Mouse (Mus musculus): Measurements from ENCODE around the gene Bmp4. TPM values are rescaled to one million over a fixed set of nuclear protein-coding genes. Genes with fewer than 3 reads are reported as not detected.

Bmp4 gene
- total and polyA plus RNA-seq, 2 experiments from 2014 or later, result 4.6 to 7.0 TPM

- 86% methylated on average over 8 of the region's 8 CpGs for WGBS
- Histone ChIP-seq H3K27me3 (ENCODE audit: insufficient read depth, low read length) (no peaks in the 10 kb centered on the region), H3K4me2 (ENCODE audit: low read depth, low read length, poor library complexity, severe bottlenecking) (no peak overlapping the region), H3K36me3 (ENCODE audit: insufficient read depth, low read length) (no peaks in the 10 kb centered on the region), H3K4me3 (ENCODE audit: low read depth, low read length) (no peak overlapping the region), H3K4me1 (ENCODE audit: insufficient read depth, low read length) (no peaks in the 10 kb centered on the region), H3K9me3 (ENCODE audit: low read length) (no peaks in the 10 kb centered on the region), H3K27ac (ENCODE audit: low read depth, low read length) (no peak overlapping the region), H3K9ac (replicated peaks; ENCODE audit: low read length, poor library complexity, severe bottlenecking) (no peak overlapping the region)
- no peak for TF ChIP-seq CTCF (IDR thresholded peaks at IDR 0.05)
- no peak for DNase-seq (ENCODE audit: low spot score)
- ATAC-seq (ENCODE audit: low FRiP score), result no peak
Observed at GRCm38 (mm10) chr14:46357696-46358095, 32.8 kb downstream of the Bmp4 start.

- ATAC-seq (ENCODE audit: low FRiP score), result no peak
- H3K4me2 ChIP-seq (ENCODE audit: low read depth, low read length, poor library complexity, severe bottlenecking), result no peak overlapping the region
- no peak overlapping the region for H3K4me3 ChIP-seq (ENCODE audit: low read depth, low read length)
- DNase-seq (ENCODE audit: low spot score), result no peak
- H3K9me3 ChIP-seq (ENCODE audit: low read length), result no peaks in the 10 kb centered on the region
- WGBS, result 77% methylated on average over 7 of the region's 7 CpGs
- no peaks in the 10 kb centered on the region for H3K36me3 ChIP-seq (ENCODE audit: insufficient read depth, low read length)
- H3K9ac ChIP-seq (replicated peaks; ENCODE audit: low read length, poor library complexity, severe bottlenecking), result no peak overlapping the region
- H3K27me3 ChIP-seq (ENCODE audit: insufficient read depth, low read length), result no peaks in the 10 kb centered on the region
- no peak for TF ChIP-seq CTCF (IDR thresholded peaks at IDR 0.05)
- H3K4me1 ChIP-seq (ENCODE audit: insufficient read depth, low read length), result no peaks in the 10 kb centered on the region
- H3K27ac ChIP-seq (ENCODE audit: low read depth, low read length), result no peak overlapping the region
Observed at GRCm38 (mm10) chr14:46357286-46357685, 33.2 kb downstream of the Bmp4 start.

- Histone ChIP-seq H3K36me3 (ENCODE audit: insufficient read depth, low read length) (no peaks in the 10 kb centered on the region), H3K4me1 (ENCODE audit: insufficient read depth, low read length) (no peaks in the 10 kb centered on the region), H3K9me3 (ENCODE audit: low read length) (no peaks in the 10 kb centered on the region), H3K27ac (ENCODE audit: low read depth, low read length) (no peak overlapping the region), H3K4me3 (ENCODE audit: low read depth, low read length) (no peak overlapping the region), H3K27me3 (ENCODE audit: insufficient read depth, low read length) (no peaks in the 10 kb centered on the region), H3K9ac (replicated peaks; ENCODE audit: low read length, poor library complexity, severe bottlenecking) (no peak overlapping the region), H3K4me2 (ENCODE audit: low read depth, low read length, poor library complexity, severe bottlenecking) (no peak overlapping the region)
- DNase-seq (ENCODE audit: low spot score), result no peak
- ATAC-seq (ENCODE audit: low FRiP score), result no peak
- no peak for TF ChIP-seq CTCF (IDR thresholded peaks at IDR 0.05)
Observed at GRCm38 (mm10) chr14:46344750-46345149, 45.7 kb downstream of the Bmp4 start.

GRCm38 (mm10) chr14:46338801-46339200, 51.7 kb downstream of the Bmp4 start:
- no peak for ATAC-seq (ENCODE audit: low FRiP score)
- DNase-seq (ENCODE audit: low spot score), result no peak
- no peak overlapping the region for H3K9ac ChIP-seq (replicated peaks; ENCODE audit: low read length, poor library complexity, severe bottlenecking)
- H3K27me3 ChIP-seq (ENCODE audit: insufficient read depth, low read length), result no peaks in the 10 kb centered on the region
- no peak overlapping the region for H3K4me3 ChIP-seq (ENCODE audit: low read depth, low read length)
- no peaks in the 10 kb centered on the region for H3K4me1 ChIP-seq (ENCODE audit: insufficient read depth, low read length)
- 78% methylated on average over 11 of the region's 11 CpGs for WGBS
- H3K4me2 ChIP-seq (ENCODE audit: low read depth, low read length, poor library complexity, severe bottlenecking), result no peak overlapping the region
- no peak for TF ChIP-seq CTCF (IDR thresholded peaks at IDR 0.05)
- no peak overlapping the region for H3K27ac ChIP-seq (ENCODE audit: low read depth, low read length)
- no peaks in the 10 kb centered on the region for H3K9me3 ChIP-seq (ENCODE audit: low read length)
- H3K36me3 ChIP-seq (ENCODE audit: insufficient read depth, low read length), result no peaks in the 10 kb centered on the region

Other genes starting within 250 kb of the Bmp4 start
- gene Gm15217, start 11.3 kb downstream of the Bmp4 start, total RNA-seq (2014; rRNA removed), result not detected in 2 replicates
- gene Gm15217, start 11.3 kb downstream of the Bmp4 start, polyA plus RNA-seq (2015; fragmentation: Nextera tagmentation; extraction: Ambion mirVana), result not detected in 2 replicates

Measured in midbrain, postnatal 0 days (tissue).